Mouse (Mus musculus): ENCODE measurements around the gene Alg14. TPM values are rescaled to one million over a fixed set of nuclear protein-coding genes. Genes with fewer than 3 reads are reported as not detected.

Alg14 gene
- polyA plus RNA-seq, 1 experiment from 2014 or later, result 35.7 TPM

DNA sequence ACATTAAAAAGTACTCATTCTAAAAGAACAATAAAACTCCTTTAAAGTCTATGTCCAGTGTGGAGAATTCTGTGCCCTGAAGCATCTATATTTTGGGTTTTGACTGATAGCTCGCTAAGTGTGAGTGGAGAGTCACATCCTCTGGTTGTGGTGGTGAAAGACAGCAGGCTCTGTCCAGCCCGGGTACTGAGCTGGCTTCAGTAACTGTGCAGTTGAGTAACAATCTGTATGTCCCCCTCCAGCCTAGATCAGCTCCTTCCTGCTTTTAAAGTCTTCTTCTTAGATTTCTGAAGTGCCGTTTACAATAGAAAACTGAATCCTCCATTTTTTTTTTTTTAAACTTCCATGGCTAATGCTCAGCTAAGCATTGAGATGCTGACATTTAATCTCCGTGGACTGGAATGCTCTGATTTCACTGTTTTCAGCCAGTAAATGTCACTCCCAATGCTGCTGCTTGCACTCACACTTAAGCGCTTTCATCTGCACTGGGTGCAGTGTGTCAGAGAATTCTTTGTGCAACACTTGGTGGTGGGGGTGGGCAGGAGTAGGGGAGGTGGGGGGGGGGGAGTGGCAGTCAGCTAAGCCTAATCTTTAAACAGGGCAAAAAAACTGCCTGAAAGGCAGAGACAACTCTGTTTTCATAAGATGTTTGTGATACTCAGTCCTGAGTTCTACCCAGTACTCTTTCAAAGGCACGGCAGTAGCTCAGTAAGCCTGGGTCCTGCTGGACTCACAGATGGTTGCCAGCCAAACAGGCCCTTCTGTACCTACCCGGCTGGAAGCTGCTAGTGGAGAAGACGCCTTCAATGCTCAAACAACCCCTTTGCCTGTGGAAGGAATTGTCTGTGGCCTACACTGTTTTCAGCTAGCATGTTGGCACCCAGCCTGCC is 52.7 kb downstream of the Alg14 start:
- ATAC-seq (ENCODE audit: low FRiP score, low TSS enrichment), result 0 out of 2 replicates have a peak, but pooled peaks have one; percentile 28
- Histone ChIP-seq H3K9ac (ENCODE audit: low read length) (0 out of 2 replicates have a peak overlapping the region, but pooled peaks have one; percentile 2), H3K4me1 (replicated peaks; ENCODE audit: control insufficient read depth, insufficient read depth) (peaks cover 4% of the 10 kb centered on the region; the same call in 1 of the 2 replicates), H3K27ac (replicated peaks) (peak overlapping the region; percentile 75), H3K27me3 (ENCODE audit: control insufficient read depth, insufficient read depth, low read length) (no peaks in the 10 kb centered on the region), H3K9me3 (ENCODE audit: control insufficient read depth, low read length) (no peaks in the 10 kb centered on the region), H3K4me3 (ENCODE audit: low read depth, low read length) (no peak overlapping the region), H3K36me3 (ENCODE audit: control insufficient read depth, insufficient read depth, low read length) (no peaks in the 10 kb centered on the region), H3K4me2 (replicated peaks; ENCODE audit: low read depth) (no peak overlapping the region)
- WGBS, result 27% methylated on average over 8 of the region's 8 CpGs
- no peak for DNase-seq (ENCODE audit: low spot score)
- no peak for TF ChIP-seq EP300 (optimal IDR thresholded peaks at IDR 0.05)
- no peak for TF ChIP-seq CTCF (IDR thresholded peaks at IDR 0.05; ENCODE audit: low read depth)

DNA sequence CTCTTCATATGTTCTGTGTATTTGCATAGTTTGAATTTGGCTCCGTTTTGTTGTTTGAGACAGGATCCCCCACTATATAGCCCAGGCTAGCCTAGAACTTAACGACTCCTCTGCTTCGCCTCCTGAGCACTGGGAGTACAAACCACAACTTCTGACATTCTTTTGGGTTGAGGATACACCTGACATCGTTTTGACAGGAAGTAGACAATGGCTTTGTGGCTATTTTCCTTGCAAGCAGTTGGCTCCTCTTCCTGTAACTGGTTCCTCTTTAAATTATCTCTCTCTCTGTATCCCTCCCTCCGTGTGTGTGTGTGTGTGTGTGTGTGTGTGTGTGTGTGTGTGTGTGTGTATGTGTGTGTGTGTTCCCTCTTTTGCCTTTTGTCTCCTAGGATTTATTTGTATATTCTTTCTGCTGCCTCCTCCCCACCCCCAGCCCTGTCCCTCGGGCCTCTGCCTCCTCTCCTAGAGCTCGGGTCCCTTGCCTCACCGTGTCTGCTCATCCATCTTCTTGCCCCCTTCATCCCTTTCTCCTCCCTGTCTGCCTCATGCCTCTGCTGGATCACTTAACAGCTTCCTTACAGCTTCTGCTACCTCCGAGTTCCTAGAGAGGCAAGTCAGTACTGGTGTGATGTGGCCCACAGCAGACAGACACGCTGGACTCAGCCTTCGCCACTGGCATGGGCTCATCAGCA is 53.5 kb downstream of the Alg14 start:
- no peak overlapping the region for H3K4me3 ChIP-seq (ENCODE audit: low read depth, low read length)
- DNase-seq (ENCODE audit: low spot score) (no peak), ATAC-seq (ENCODE audit: low FRiP score, low TSS enrichment) (no peak)
- peak overlapping the region; percentile 75 for H3K27ac ChIP-seq (replicated peaks)
- H3K27me3 ChIP-seq (ENCODE audit: control insufficient read depth, insufficient read depth, low read length), result no peaks in the 10 kb centered on the region
- no peak overlapping the region for H3K9ac ChIP-seq (ENCODE audit: low read length)
- no peak for TF ChIP-seq CTCF (IDR thresholded peaks at IDR 0.05; ENCODE audit: low read depth)
- no peak for TF ChIP-seq EP300 (optimal IDR thresholded peaks at IDR 0.05)
- H3K4me2 ChIP-seq (replicated peaks; ENCODE audit: low read depth), result no peak overlapping the region
- no peaks in the 10 kb centered on the region for H3K9me3 ChIP-seq (ENCODE audit: control insufficient read depth, low read length)
- 34% methylated on average over 11 of the region's 11 CpGs for WGBS
- H3K36me3 ChIP-seq (ENCODE audit: control insufficient read depth, insufficient read depth, low read length), result no peaks in the 10 kb centered on the region
- peaks cover 4% of the 10 kb centered on the region; the same call in 1 of the 2 replicates for H3K4me1 ChIP-seq (replicated peaks; ENCODE audit: control insufficient read depth, insufficient read depth)

DNA sequence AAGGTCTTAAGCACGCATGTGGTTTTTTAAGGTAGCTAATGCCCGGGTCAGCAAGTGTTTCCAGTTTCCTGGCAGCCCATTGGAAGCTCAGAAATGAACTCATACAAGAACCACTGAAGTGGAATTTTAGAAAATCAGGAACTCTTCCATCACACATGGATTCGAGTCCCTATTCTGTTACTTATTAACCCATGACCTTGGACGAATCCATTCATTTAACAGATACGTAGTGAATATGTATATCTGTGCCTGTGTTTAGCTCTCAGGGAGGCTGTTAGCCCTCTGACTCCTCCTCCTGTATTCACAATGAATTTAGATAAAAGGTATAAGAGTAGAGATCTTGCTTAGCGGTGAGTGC is 54.0 kb downstream of the Alg14 start:
- Histone ChIP-seq H3K4me1 (replicated peaks; ENCODE audit: control insufficient read depth, insufficient read depth) (peaks cover 4% of the 10 kb centered on the region; the same call in 1 of the 2 replicates), H3K9ac (ENCODE audit: low read length) (no peak overlapping the region), H3K36me3 (ENCODE audit: control insufficient read depth, insufficient read depth, low read length) (no peaks in the 10 kb centered on the region), H3K4me3 (ENCODE audit: low read depth, low read length) (no peak overlapping the region), H3K27me3 (ENCODE audit: control insufficient read depth, insufficient read depth, low read length) (no peaks in the 10 kb centered on the region), H3K27ac (replicated peaks) (peak overlapping the region; percentile 25; the same call in 1 of the 2 replicates), H3K4me2 (replicated peaks; ENCODE audit: low read depth) (no peak overlapping the region), H3K9me3 (ENCODE audit: control insufficient read depth, low read length) (no peaks in the 10 kb centered on the region)
- TF ChIP-seq EP300 (optimal IDR thresholded peaks at IDR 0.05) (no peak), CTCF (IDR thresholded peaks at IDR 0.05; ENCODE audit: low read depth) (no peak)
- DNase-seq (ENCODE audit: low spot score) (no peak), ATAC-seq (ENCODE audit: low FRiP score, low TSS enrichment) (no peak)
- WGBS, result 36% methylated on average over 6 of the region's 6 CpGs

DNA sequence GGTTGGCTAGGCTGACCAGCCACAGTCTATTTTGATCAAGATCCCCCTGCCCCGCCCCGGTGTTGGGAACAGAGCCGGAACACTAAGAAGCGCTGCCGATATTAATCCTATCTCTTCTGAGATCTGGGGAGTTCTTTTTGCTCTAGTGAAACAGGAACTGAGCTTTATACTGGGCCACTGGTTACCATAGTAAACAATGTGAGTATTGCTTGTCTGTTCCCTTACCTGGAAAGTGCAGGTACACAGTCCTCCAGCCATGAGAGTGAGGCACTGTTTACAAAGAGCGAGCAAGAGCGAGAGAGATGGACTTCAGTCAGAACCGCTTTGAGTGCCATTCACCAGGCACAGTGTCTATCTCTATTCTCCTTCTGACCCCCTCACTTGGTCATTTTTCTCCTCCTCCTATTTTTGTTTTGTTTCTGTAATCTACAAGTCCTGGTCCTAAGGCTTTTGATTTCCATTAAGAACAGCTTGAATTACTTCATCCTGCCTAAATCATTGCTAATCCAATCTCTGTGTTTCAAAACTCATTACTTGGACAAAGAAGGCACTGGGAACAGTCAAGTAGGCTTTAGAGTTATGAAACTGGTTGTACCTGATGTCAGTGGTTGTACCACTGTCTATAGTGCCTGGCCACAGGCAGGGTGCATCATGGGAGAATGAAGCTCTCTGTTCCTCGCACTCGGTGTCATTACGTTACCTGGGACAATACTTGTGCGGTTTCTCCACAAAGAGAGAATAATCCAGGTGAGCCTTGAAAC is 55.1 kb downstream of the Alg14 start:
- H3K9ac ChIP-seq (ENCODE audit: low read length), result no peak overlapping the region
- WGBS, result 61% methylated on average over 12 of the region's 12 CpGs
- no peak overlapping the region for H3K27ac ChIP-seq (replicated peaks)
- H3K36me3 ChIP-seq (ENCODE audit: control insufficient read depth, insufficient read depth, low read length), result no peaks in the 10 kb centered on the region
- H3K4me2 ChIP-seq (replicated peaks; ENCODE audit: low read depth), result peak overlapping the region; percentile 12; the same call in 1 of the 2 replicates
- DNase-seq (ENCODE audit: low spot score) (no peak), ATAC-seq (ENCODE audit: low FRiP score, low TSS enrichment) (peak; percentile 73)
- H3K4me1 ChIP-seq (replicated peaks; ENCODE audit: control insufficient read depth, insufficient read depth), result peaks cover 4% of the 10 kb centered on the region; the same call in 1 of the 2 replicates
- TF ChIP-seq CTCF (IDR thresholded peaks at IDR 0.05; ENCODE audit: low read depth), result no peak
- no peak for TF ChIP-seq EP300 (optimal IDR thresholded peaks at IDR 0.05)
- H3K27me3 ChIP-seq (ENCODE audit: control insufficient read depth, insufficient read depth, low read length), result no peaks in the 10 kb centered on the region
- H3K9me3 ChIP-seq (ENCODE audit: control insufficient read depth, low read length), result no peaks in the 10 kb centered on the region
- no peak overlapping the region for H3K4me3 ChIP-seq (ENCODE audit: low read depth, low read length)

DNA sequence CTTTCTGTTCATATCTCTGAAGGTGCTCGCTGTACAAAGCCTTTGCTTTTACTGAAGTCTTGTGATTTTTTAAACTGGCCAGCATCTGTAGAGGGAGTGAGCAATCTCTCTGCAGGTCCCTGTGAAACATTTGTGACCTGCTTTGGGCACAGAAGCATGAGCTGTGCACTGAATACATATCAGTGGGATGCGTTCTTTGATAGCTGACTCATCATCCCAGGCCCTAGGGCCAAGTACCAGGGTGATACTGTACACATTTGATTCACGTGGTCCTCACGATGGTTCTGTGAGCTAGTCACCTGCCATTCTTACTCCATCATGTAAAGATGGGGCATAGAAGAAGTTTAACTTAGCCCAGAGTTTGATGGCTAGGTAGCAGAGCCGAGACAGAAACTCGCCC is 57.2 kb downstream of the Alg14 start:
- ATAC-seq (ENCODE audit: low FRiP score, low TSS enrichment) (no peak), DNase-seq (ENCODE audit: low spot score) (no peak)
- Histone ChIP-seq H3K27ac (replicated peaks) (no peak overlapping the region), H3K4me1 (replicated peaks; ENCODE audit: control insufficient read depth, insufficient read depth) (peaks cover 4% of the 10 kb centered on the region; the same call in 1 of the 2 replicates), H3K27me3 (ENCODE audit: control insufficient read depth, insufficient read depth, low read length) (no peaks in the 10 kb centered on the region), H3K9ac (ENCODE audit: low read length) (no peak overlapping the region), H3K4me3 (ENCODE audit: low read depth, low read length) (no peak overlapping the region), H3K9me3 (ENCODE audit: control insufficient read depth, low read length) (no peaks in the 10 kb centered on the region), H3K36me3 (ENCODE audit: control insufficient read depth, insufficient read depth, low read length) (no peaks in the 10 kb centered on the region), H3K4me2 (replicated peaks; ENCODE audit: low read depth) (no peak overlapping the region)
- TF ChIP-seq CTCF (IDR thresholded peaks at IDR 0.05; ENCODE audit: low read depth) (no peak), EP300 (optimal IDR thresholded peaks at IDR 0.05) (no peak)
- WGBS, result 80% methylated on average over 6 of the region's 6 CpGs

Data from stomach, postnatal 0 days (tissue).